Mouse (Mus musculus) forebrain, postnatal 0 days (tissue): ENCODE measurements at regions not wholly inside any gene's neighbourhood (a gene's known extent, or its start where the extent isn't known, plus 50 kb on each side); places are given as distances from the start of the nearest gene placed in this dataset.

Experiments
- ATAC-seq: fragments of 200-750 bp; cut with Nextera tagmentation; 2 replicates; pipeline ENCODE4 v1.8.0; 2017; ENCODE audit warnings: mild to moderate bottlenecking, moderate library complexity
- DNase-seq: peaks from one replicate; pipeline ENCODE4 v3.0.0-alpha.2; 2015
- H3K27ac ChIP-seq: fragments of 300-500 bp; sonication (generic); 2 replicates; pipeline ENCODE4 v1.5.1; 2014; ENCODE audit warnings: low read depth, mild to moderate bottlenecking, antibody characterized with exemption, low read length, moderate library complexity, mixed read lengths
- H3K27me3 ChIP-seq: fragments of 300-500 bp; sonication (generic); 2 replicates; pipeline ENCODE4 v1.6.1; 2014; ENCODE audit warnings: mild to moderate bottlenecking, low read length, mixed read lengths; ENCODE audit not compliant: insufficient read depth
- H3K36me3 ChIP-seq: fragments of 300-500 bp; sonication (generic); 2 replicates; pipeline ENCODE4 v1.6.1; 2014; ENCODE audit warnings: mild to moderate bottlenecking, moderate library complexity; ENCODE audit not compliant: insufficient read depth
- H3K4me1 ChIP-seq: fragments of 300-500 bp; sonication (generic); 2 replicates; pipeline ENCODE4 v1.6.1; 2014; ENCODE audit warnings: antibody characterized with exemption; ENCODE audit not compliant: insufficient read depth
- H3K4me2 ChIP-seq: fragments of 300-500 bp; sonication (generic); 2 replicates; pipeline ENCODE4 v1.6.1; 2014; ENCODE audit warnings: low read depth, mild to moderate bottlenecking, moderate library complexity
- H3K4me3 ChIP-seq: fragments of 300-500 bp; sonication (generic); 2 replicates; pipeline ENCODE4 v1.5.1; 2014; ENCODE audit warnings: low read depth, low read length, mixed read lengths
- H3K9ac ChIP-seq: fragments of 300-500 bp; sonication (generic); 2 replicates; pipeline ENCODE4 v1.6.1; 2014; ENCODE audit warnings: mild to moderate bottlenecking
- H3K9me3 ChIP-seq: fragments of 300-500 bp; sonication (generic); 2 replicates; pipeline ENCODE4 v1.6.1; 2016; ENCODE audit warnings: low read length
- CTCF ChIP-seq: sonication (generic); IDR thresholded peaks from 2 replicates; pipeline ENCODE4 v1.5.1; 2016; ENCODE audit warnings: antibody characterized with exemption, control low read depth, low read depth
- WGBS: fragments of 180-500 bp; shearing (Covaris S2); extraction: QIAGEN DNeasy Blood & Tissue Kit; methylation state at CpG from one replicate; pipeline ENCODE4 v1.1.7; 2014; 5-methylcytosine and 5-hydroxymethylcytosine counted together

- Histone ChIP-seq H3K9me3 (no peaks in the 10 kb centered on the region), H3K4me1 (no peaks in the 10 kb centered on the region), H3K36me3 (no peaks in the 10 kb centered on the region), H3K4me3 (no peak overlapping the region), H3K27me3 (no peaks in the 10 kb centered on the region), H3K9ac (no peak overlapping the region), H3K27ac (no peak overlapping the region), H3K4me2 (no peak overlapping the region)
- DNase-seq (no peak), ATAC-seq (no peak)
- no peak for TF ChIP-seq CTCF
- WGBS, result 29% methylated on average over 5 of the region's 5 CpGs
These were observed 55.0 kb upstream of the Gm11084 start for GRCm38 (mm10) chr2:73041475-73041874.

- ATAC-seq (no peak), DNase-seq (no peak)
- TF ChIP-seq CTCF, result no peak
- Histone ChIP-seq H3K36me3 (no peaks in the 10 kb centered on the region), H3K4me2 (no peak overlapping the region), H3K27me3 (no peaks in the 10 kb centered on the region), H3K4me1 (no peaks in the 10 kb centered on the region), H3K4me3 (no peak overlapping the region), H3K27ac (no peak overlapping the region), H3K9me3 (no peaks in the 10 kb centered on the region), H3K9ac (no peak overlapping the region)
- WGBS, result 80% methylated on average over 3 of the region's 3 CpGs
These were observed 53.5 kb upstream of the Gm11084 start for GRCm38 (mm10) chr2:73040031-73040430.

DNA sequence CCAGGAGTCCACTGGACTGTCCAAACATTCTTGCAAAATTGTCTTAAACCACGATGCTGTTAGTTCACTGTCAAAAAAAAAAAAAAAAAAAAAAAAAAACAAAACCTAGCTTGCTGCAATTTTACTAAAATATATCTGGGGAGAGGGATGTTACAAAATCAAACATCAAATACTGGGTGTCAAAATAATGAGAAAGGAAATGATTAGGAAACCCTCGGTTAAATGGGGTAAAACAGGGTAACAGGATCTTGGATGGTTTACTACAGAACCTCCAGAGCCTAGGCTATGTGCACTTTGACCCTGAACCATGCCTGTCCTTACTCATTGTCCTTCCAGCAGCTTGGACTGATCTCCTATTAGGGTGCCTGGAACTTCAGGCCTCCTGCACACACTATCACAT lies 52.8 kb upstream of the Gm11084 start:
- Histone ChIP-seq H3K9ac (no peak overlapping the region), H3K4me1 (no peaks in the 10 kb centered on the region), H3K9me3 (no peaks in the 10 kb centered on the region), H3K4me2 (no peak overlapping the region), H3K27me3 (no peaks in the 10 kb centered on the region), H3K36me3 (no peaks in the 10 kb centered on the region), H3K27ac (no peak overlapping the region), H3K4me3 (no peak overlapping the region)
- 66% methylated on average over 2 of the region's 2 CpGs for WGBS
- no peak for DNase-seq
- no peak for TF ChIP-seq CTCF
- ATAC-seq, result no peak

DNA sequence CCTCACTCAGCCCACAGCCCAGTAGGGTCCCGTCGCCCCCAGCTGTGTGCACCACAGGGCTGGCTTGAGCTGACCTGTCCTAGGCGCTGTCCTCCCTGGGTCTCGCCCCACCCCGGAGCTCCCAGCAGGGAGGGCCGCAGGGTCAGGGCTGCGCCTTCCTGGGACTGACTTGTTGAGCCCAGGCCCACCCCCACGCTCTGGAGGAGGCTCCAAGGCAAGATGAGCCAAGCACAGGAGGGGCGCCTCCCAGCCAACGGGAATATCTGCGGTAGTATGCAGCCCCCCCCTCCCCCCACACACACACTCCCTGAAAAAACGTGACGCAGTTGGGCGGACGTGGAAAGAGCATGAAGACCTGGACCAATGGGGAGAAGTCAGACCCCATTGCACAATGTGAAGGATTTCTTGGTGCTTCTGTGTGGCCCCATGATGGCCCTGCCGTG lies 51.8 kb upstream of the Gm11084 start:
- Histone ChIP-seq H3K9ac (no peak overlapping the region), H3K27ac (no peak overlapping the region), H3K4me2 (peak overlapping the region; percentile 33), H3K36me3 (no peaks in the 10 kb centered on the region), H3K4me1 (no peaks in the 10 kb centered on the region), H3K9me3 (no peaks in the 10 kb centered on the region), H3K27me3 (no peaks in the 10 kb centered on the region), H3K4me3 (no peak overlapping the region)
- WGBS, result 29% methylated on average over 16 of the region's 16 CpGs
- DNase-seq (no peak), ATAC-seq (peak; percentile 71)
- no peak for TF ChIP-seq CTCF

DNA sequence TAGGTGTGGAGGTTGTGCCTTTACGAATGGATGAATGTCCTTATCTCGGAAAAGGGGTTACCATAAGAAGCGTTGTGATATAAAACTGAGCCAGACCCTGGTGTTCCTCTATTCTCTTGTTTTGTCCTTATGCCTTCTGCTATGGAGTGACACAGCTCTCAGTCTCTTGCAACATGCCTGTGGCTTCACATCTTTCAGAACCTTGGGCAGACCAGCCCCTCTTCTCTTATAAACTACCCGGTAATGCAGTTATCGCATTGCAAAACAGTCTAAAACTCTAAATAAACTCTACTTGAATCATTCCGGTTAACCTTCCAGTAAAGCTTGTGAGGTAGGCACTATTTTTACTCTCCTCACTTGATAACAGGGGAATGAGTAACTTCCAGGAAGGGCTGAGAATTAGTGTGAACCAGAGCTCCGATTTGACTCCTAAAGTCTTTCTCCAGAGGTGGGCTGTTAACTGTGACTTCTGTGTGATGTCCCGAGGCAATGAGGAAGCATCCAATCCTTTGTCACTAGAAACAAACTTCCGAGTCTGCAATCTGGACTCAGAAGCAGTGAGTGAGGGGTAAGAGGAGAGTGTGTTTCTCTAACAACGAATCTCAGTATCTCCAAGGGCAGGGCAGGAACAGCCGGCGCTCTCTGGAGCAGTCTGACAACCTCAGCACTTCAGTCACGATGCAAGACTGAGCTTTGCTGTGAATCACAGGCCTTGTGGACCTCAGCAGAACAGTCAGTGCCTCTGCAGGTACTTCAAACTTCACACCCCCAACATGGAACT lies 50.9 kb upstream of the Gm11084 start:
- WGBS, result 67% methylated on average over 13 of the region's 13 CpGs
- H3K9ac ChIP-seq, result no peak overlapping the region
- TF ChIP-seq CTCF, result no peak

More for the DNA sequence above, 50.9 kb upstream of the Gm11084 start:
- Histone ChIP-seq H3K4me2 (no peak overlapping the region), H3K27me3 (no peaks in the 10 kb centered on the region), H3K36me3 (no peaks in the 10 kb centered on the region), H3K4me1 (no peaks in the 10 kb centered on the region), H3K4me3 (no peak overlapping the region), H3K27ac (no peak overlapping the region), H3K9me3 (no peaks in the 10 kb centered on the region)
- DNase-seq (no peak), ATAC-seq (no peak)
